Mouse (Mus musculus) layer of hippocampus, adult 6 months (tissue): Measurements from ENCODE around the gene 2210011C24Rik. TPM values are rescaled to one million over a fixed set of nuclear protein-coding genes. Genes with fewer than 3 reads are reported as not detected.
A peak's percentile ranks its signal among the peaks of the same experiment; 100 is the strongest.

Experiments
- long read RNA-seq, 2 experiments: library from polyadenylated mRNA; unstranded; transcript quantifications; one replicate each; pipeline ENCODE4 v2.0.0; 2019 to 2020
- microRNA-seq: library from miRNA; unstranded; fragments of <30 nt; microRNA quantifications from one replicate; pipeline ENCODE4 v1.2.0, GENCODE M21; 2020
- polyA plus RNA-seq: library from polyadenylated mRNA; unstranded; fragments of <200 nt; fragmentation: Nextera tagmentation; gene quantifications from 2 replicates; pipeline ENCODE4 v1.2.3, GENCODE M21; 2021

The 2210011C24Rik gene
- 1.8 and 2.0 TPM in 2 replicates for polyA plus RNA-seq
- long read RNA-seq, experiment 1, partial matches to known transcripts = 0 of 1 reads
- long read RNA-seq, experiment 1, other reads (novel, unspliced or antisense) = 0 of 1 reads
- long read RNA-seq, experiment 2, transcript 2210011C24Rik-204 (3 exons, 1,351 nt) = major isoform, 5 of 6 reads
- long read RNA-seq, experiment 2, partial matches to known transcripts = 0 of 6 reads
- long read RNA-seq, experiment 2, other reads (novel, unspliced or antisense) = 1 of 6 reads

GRCm38 (mm10) chr8:84011705-84012498, at the start of gene 2210011C24Rik:
2210011C24Rik (minus strand) TSS chr8:84012171.

GRCm38 (mm10) chr8:84044900-84045299, 32.9 kb upstream of the 2210011C24Rik start, which contains the start of gene Rln3:
Rln3 (minus strand) TSS chr8:84045000.

GRCm38 (mm10) chr8:84042066-84042947, 30.3 kb upstream of the 2210011C24Rik start, which contains the start of gene Il27ra:
Il27ra (minus strand) TSS chr8:84042589.

GRCm38 (mm10) chr8:84021096-84021495, 9.1 kb upstream of the 2210011C24Rik start, which contains the start of gene Palm3:
Palm3 (plus strand) TSS chr8:84021471.

GRCm38 (mm10) chr8:84001281-84002000, 10.5 kb downstream of the 2210011C24Rik start, which contains the start of gene 1700067K01Rik:
1700067K01Rik (plus strand) TSS chr8:84001502.

GRCm38 (mm10) chr8:83997511-83998141, 14.3 kb downstream of the 2210011C24Rik start, which contains the start of gene Samd1:
Samd1 (plus strand) TSS chr8:83997672.

GRCm38 (mm10) chr8:83972150-83973120, 39.5 kb downstream of the 2210011C24Rik start, which contains the start of gene Prkaca:
Prkaca (plus strand) TSS chr8:83972993.

Small RNAs within 50 kb of the gene (microRNA-seq; reads per million reads assigned to microRNA genes)
- gene Mir1199 (2.1 reads per million, percentile 3 among the genes with 10 or more reads in this experiment), gene Mir8111 (25.8 reads per million, percentile 44 among the genes with 10 or more reads in this experiment)

Other genes starting within 250 kb of the 2210011C24Rik start
- gene Adgrl1, start 112.1 kb downstream of the 2210011C24Rik start, polyA plus RNA-seq = 16.6 and 20.0 TPM in 2 replicates
- 0.57 and 0.84 TPM in 2 replicates for gene Gm10644, start 57.0 kb downstream of the 2210011C24Rik start, polyA plus RNA-seq
- 0.98 and 1.1 TPM in 2 replicates for gene Asf1b, start 56.7 kb downstream of the 2210011C24Rik start, polyA plus RNA-seq
- 81.4 and 111 TPM in 2 replicates for gene Prkaca, start 39.2 kb downstream of the 2210011C24Rik start, polyA plus RNA-seq
- gene Samd1, start 14.5 kb downstream of the 2210011C24Rik start, polyA plus RNA-seq = 1.2 and 1.9 TPM in 2 replicates
- gene 1700067K01Rik, start 10.7 kb downstream of the 2210011C24Rik start, polyA plus RNA-seq = 0.19 and 0.21 TPM in 2 replicates
- gene Palm3, start 9.3 kb upstream of the 2210011C24Rik start, polyA plus RNA-seq = 0.39 and 0.70 TPM in 2 replicates
- gene Il27ra, start 30.4 kb upstream of the 2210011C24Rik start, polyA plus RNA-seq = 0.38 and 0.53 TPM in 2 replicates
- not detected in 2 replicates for gene Rln3, start 32.8 kb upstream of the 2210011C24Rik start, polyA plus RNA-seq
- gene Gm10643, start 53.0 kb upstream of the 2210011C24Rik start, polyA plus RNA-seq = 1.4 and 2.5 TPM in 2 replicates
- 1.4 and 1.6 TPM in 2 replicates for gene Rfx1, start 54.7 kb upstream of the 2210011C24Rik start, polyA plus RNA-seq
- 1.8 and 2.8 TPM in 2 replicates for gene Dcaf15, start 92.6 kb upstream of the 2210011C24Rik start, polyA plus RNA-seq
- 0.09 TPM in 1 of 2 replicates, not detected in the other for gene Podnl1, start 113.8 kb upstream of the 2210011C24Rik start, polyA plus RNA-seq
- 9.7 and 12.2 TPM in 2 replicates for gene Cc2d1a, start 135.8 kb upstream of the 2210011C24Rik start, polyA plus RNA-seq
- gene 4930432K21Rik, start 135.9 kb upstream of the 2210011C24Rik start, polyA plus RNA-seq = 1.2 and 1.5 TPM in 2 replicates
- 4.2 and 5.5 TPM in 2 replicates for gene Nanos3, start 173.0 kb upstream of the 2210011C24Rik start, polyA plus RNA-seq
- gene Zswim4, start 224.9 kb upstream of the 2210011C24Rik start, polyA plus RNA-seq = 2.5 and 2.9 TPM in 2 replicates
- gene D8Ertd738e, start 237.5 kb upstream of the 2210011C24Rik start, polyA plus RNA-seq = 438 and 480 TPM in 2 replicates
- 12.7 and 14.8 TPM in 2 replicates for gene Mri1, start 245.2 kb upstream of the 2210011C24Rik start, polyA plus RNA-seq